Mouse (Mus musculus) MEL (cell line): ENCODE data around the gene Stum. TPM values are rescaled to one million over a fixed set of nuclear protein-coding genes. Genes with fewer than 3 reads are reported as not detected.
"Not testable (repeated sequence)": the region's sequence is repeated elsewhere in the genome, so short reads cannot be mapped to it uniquely, and the experiment has no call there.

Source experiments
- DNase-seq: peaks from one replicate; pipeline ENCODE4 v3.0.0; 2011; ENCODE audit warnings: low read depth, low spot score
- H3K27ac ChIP-seq: 2 replicates; pipeline ENCODE4 v1.5.1; 2012; ENCODE audit warnings: low read depth, mild to moderate bottlenecking, control low read depth, low read length, moderate library complexity; ENCODE audit not compliant: control insufficient read depth
- H3K27me3 ChIP-seq, 2 experiments: fragments of 150-350 bp in 1 of 2; sonication (generic) in 1 of 2; 2 replicates each; pipeline ENCODE4 v1.6.1; 2012; ENCODE audit warnings: low read length in 2 of 2, mild to moderate bottlenecking in 2 of 2, improper control_type of control experiment in 1 of 2, moderate library complexity in 1 of 2; ENCODE audit not compliant: insufficient read depth in 2 of 2, control insufficient read depth in 1 of 2
- H3K36me3 ChIP-seq, 2 experiments: 2 replicates each; pipeline ENCODE4 v1.6.1; 2012 to 2014; ENCODE audit warnings: low read length in 2 of 2, improper control_type of control experiment in 1 of 2, inconsistent platforms in 1 of 2, mild to moderate bottlenecking in 1 of 2; ENCODE audit not compliant: insufficient read depth in 2 of 2, control insufficient read depth in 1 of 2
- H3K4me1 ChIP-seq, 2 experiments: fragments of 150-350 bp in 1 of 2; sonication (generic) in 1 of 2; 2 replicates each; pipeline ENCODE4 v1.6.1; 2012; ENCODE audit warnings: low read length in 2 of 2, improper control_type of control experiment in 1 of 2, mild to moderate bottlenecking in 1 of 2; ENCODE audit not compliant: insufficient read depth in 2 of 2, control insufficient read depth in 1 of 2
- H3K4me3 ChIP-seq, 2 experiments: fragments of 150-350 bp in 1 of 2; sonication (generic) in 1 of 2; 2 replicates each; pipeline ENCODE4 v1.5.1; 2012; ENCODE audit warnings: low read depth in 2 of 2, low read length in 2 of 2, mild to moderate bottlenecking in 2 of 2, moderate library complexity in 2 of 2, control low read depth in 1 of 2, improper control_type of control experiment in 1 of 2; ENCODE audit not compliant: control insufficient read depth in 1 of 2, insufficient read depth in 1 of 2
- H3K79me2 ChIP-seq: 2 replicates; pipeline ENCODE4 v1.6.1; 2012; ENCODE audit warnings: mild to moderate bottlenecking, low read length, moderate library complexity; ENCODE audit not compliant: control insufficient read depth, poor library complexity, insufficient read depth
- H3K9ac ChIP-seq: 2 replicates; pipeline ENCODE4 v1.6.1; 2012; ENCODE audit warnings: low read depth, mild to moderate bottlenecking, control low read depth, low read length, moderate library complexity; ENCODE audit not compliant: control insufficient read depth, poor library complexity, severe bottlenecking
- H3K9me3 ChIP-seq: fragments of 150-350 bp; sonication (generic); replicated peaks from 2 replicates; pipeline ENCODE4 v1.6.1; 2012; ENCODE audit warnings: mild to moderate bottlenecking, low read length, improper control_type of control experiment, moderate library complexity; ENCODE audit not compliant: insufficient read depth
- CHD2 ChIP-seq: IDR thresholded peaks from 2 replicates; pipeline ENCODE4 v1.6.1; 2011; ENCODE audit warnings: low read length, improper control_type of control experiment
- E2F4 ChIP-seq: IDR thresholded peaks from 2 replicates; pipeline ENCODE4 v1.6.1; 2011; ENCODE audit warnings: low read depth, low read length, improper control_type of control experiment, borderline replicate concordance
- KAT2A ChIP-seq: conservative IDR thresholded peaks from 2 replicates; pipeline ENCODE4 v1.6.1; 2012; ENCODE audit warnings: low read depth, low read length, improper control_type of control experiment, inconsistent platforms
- MAFK ChIP-seq: IDR thresholded peaks from 2 replicates; pipeline ENCODE4 v1.6.1; 2011; ENCODE audit warnings: low read depth, mild to moderate bottlenecking, low read length, improper control_type of control experiment, borderline replicate concordance
- MAX ChIP-seq: IDR thresholded peaks from 2 replicates; pipeline ENCODE4 v1.6.1; 2011; ENCODE audit warnings: low read length, improper control_type of control experiment
- MAZ ChIP-seq: IDR thresholded peaks from 2 replicates; pipeline ENCODE4 v1.6.1; 2012; ENCODE audit warnings: low read depth, mild to moderate bottlenecking, inconsistent platforms, low read length, improper control_type of control experiment
- MXI1 ChIP-seq: IDR thresholded peaks from 2 replicates; pipeline ENCODE4 v1.6.1; 2011; ENCODE audit warnings: mild to moderate bottlenecking, low read depth, low read length, improper control_type of control experiment
- MYB ChIP-seq: IDR thresholded peaks from 2 replicates; pipeline ENCODE4 v1.6.1; 2011; ENCODE audit warnings: mild to moderate bottlenecking, low read depth, low read length, improper control_type of control experiment
- MYC ChIP-seq: IDR thresholded peaks from 2 replicates; pipeline ENCODE4 v1.6.1; 2011; ENCODE audit warnings: low read depth, mild to moderate bottlenecking, low read length, improper control_type of control experiment, moderate library complexity
- NELFE ChIP-seq: IDR thresholded peaks from 2 replicates; pipeline ENCODE4 v1.6.1; 2011; ENCODE audit warnings: low read depth, low read length, improper control_type of control experiment
- NRF1 ChIP-seq: IDR thresholded peaks from 2 replicates; pipeline ENCODE4 v1.6.1; 2014; ENCODE audit warnings: low read depth, mild to moderate bottlenecking, inconsistent platforms, low read length, improper control_type of control experiment, moderate library complexity; ENCODE audit not compliant: poor library complexity, insufficient read depth, severe bottlenecking
- POLR2A ChIP-seq, 2 experiments: IDR thresholded peaks; 2 replicates each; pipeline ENCODE4 v1.6.1; 2011 to 2012; ENCODE audit warnings: low read length in 2 of 2, mild to moderate bottlenecking in 2 of 2, control low read depth in 1 of 2, improper control_type of control experiment in 1 of 2, low read depth in 1 of 2, moderate library complexity in 1 of 2; ENCODE audit not compliant: control insufficient read depth in 1 of 2, insufficient read depth in 1 of 2, poor library complexity in 1 of 2
- SMC3 ChIP-seq: IDR thresholded peaks from 2 replicates; pipeline ENCODE4 v1.6.1; 2011; ENCODE audit warnings: low read depth, low read length, improper control_type of control experiment
- TAL1 ChIP-seq: IDR thresholded peaks from 2 replicates; pipeline ENCODE4 v1.6.1; 2012; ENCODE audit warnings: mild to moderate bottlenecking, inconsistent platforms, low read length, moderate library complexity, mixed read lengths
- TCF12 ChIP-seq: IDR thresholded peaks from 2 replicates; pipeline ENCODE4 v1.6.1; 2014; ENCODE audit warnings: low read depth, mild to moderate bottlenecking, inconsistent platforms, low read length, improper control_type of control experiment, moderate library complexity
- UBTF ChIP-seq: IDR thresholded peaks from 2 replicates; pipeline ENCODE4 v1.6.1; 2012; ENCODE audit warnings: low read depth, mild to moderate bottlenecking, inconsistent platforms, low read length, improper control_type of control experiment, moderate library complexity, borderline replicate concordance; ENCODE audit not compliant: insufficient read depth
- USF1 ChIP-seq: IDR thresholded peaks from 2 replicates; pipeline ENCODE4 v1.6.1; 2014; ENCODE audit warnings: low read depth, mild to moderate bottlenecking, inconsistent platforms, low read length, improper control_type of control experiment, moderate library complexity
- USF2 ChIP-seq, 2 experiments: IDR thresholded peaks; 2 replicates each; pipeline ENCODE4 v1.6.1; 2011 to 2012; ENCODE audit warnings: improper control_type of control experiment in 2 of 2, low read length in 2 of 2, borderline replicate concordance in 1 of 2, inconsistent platforms in 1 of 2, low read depth in 1 of 2, mild to moderate bottlenecking in 1 of 2; ENCODE audit not compliant: insufficient read depth in 1 of 2
- ZKSCAN1 ChIP-seq: IDR thresholded peaks from 2 replicates; pipeline ENCODE4 v1.6.1; 2012; ENCODE audit warnings: low read depth, mild to moderate bottlenecking, inconsistent platforms, low read length, improper control_type of control experiment, moderate library complexity
- ZNF384 ChIP-seq: IDR thresholded peaks from 2 replicates; pipeline ENCODE4 v1.6.1; 2012; ENCODE audit warnings: low read depth, mild to moderate bottlenecking, inconsistent platforms, low read length, improper control_type of control experiment
- polyA plus RNA-seq, 2 experiments: library from polyadenylated mRNA; stranded (reverse) in 1 of 2; unstranded in 1 of 2; fragments of >175 nt in 1 of 2; fragments of >200 nt in 1 of 2; gene quantifications; 2 replicates each; pipeline versions ENCODE4 v1.2.1 to v1.2.4; 2012; ENCODE audit warnings: low replicate concordance in 2 of 2, low read depth in 1 of 2; ENCODE audit not compliant: insufficient read length in 2 of 2, insufficient read depth in 1 of 2, missing spikeins in 1 of 2
- total RNA-seq: library from RNA; depleted of rRNA; stranded (reverse); fragments of 300-350 nt; gene quantifications from 2 replicates; pipeline ENCODE4 v1.2.3, GENCODE M21; 2012

Gene Stum
- total and polyA plus RNA-seq, 3 experiments, result not detected

DNA sequence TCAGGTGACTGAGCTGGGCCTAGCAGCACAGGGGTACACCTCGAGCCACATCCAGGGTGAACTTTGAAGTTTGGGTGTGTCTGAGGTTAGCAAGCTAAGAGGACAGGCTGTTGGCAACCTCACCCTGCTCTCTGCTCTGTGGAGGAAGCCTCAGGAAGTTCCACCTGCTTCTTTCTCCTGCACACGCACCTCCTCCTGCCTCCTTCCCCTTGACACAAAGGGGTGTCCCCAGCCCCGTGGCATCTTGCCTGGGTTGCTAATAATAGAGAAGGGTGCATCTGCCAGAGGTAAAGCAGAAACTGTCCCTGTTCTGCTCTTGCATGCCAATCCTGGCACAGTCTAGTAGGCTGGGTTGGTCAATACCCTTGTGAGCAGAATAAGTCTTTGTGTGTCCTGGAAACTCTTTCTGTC lies 93.0 kb downstream of the Stum start:
- TF ChIP-seq USF2 (IDR thresholded peaks at IDR 0.05; ENCODE audit: borderline replicate concordance in 1 of 2, insufficient read depth in 1 of 2, low read depth in 1 of 2, low read length in 2 of 2) (no peak), CHD2 (no peak), NRF1 (no peak), ZNF384 (no peak), ZKSCAN1 (no peak), MYC (no peak)
- Histone ChIP-seq H3K27ac (no peak overlapping the region), H3K9ac (no peak overlapping the region), H3K9me3 (no peaks in the 10 kb centered on the region), H3K27me3 (no peaks in the 10 kb centered on the region), H3K4me3 (no peak overlapping the region), H3K4me1 (peaks cover 0 to 43% of the 10 kb centered on the region in 2 experiments), H3K79me2 (no peaks in the 10 kb centered on the region; the same call in 1 of the 2 replicates), H3K36me3 (peaks cover 0 to 33% of the 10 kb centered on the region in 2 experiments; a peak in 2 of 4 replicates)
- no peak for DNase-seq

DNA sequence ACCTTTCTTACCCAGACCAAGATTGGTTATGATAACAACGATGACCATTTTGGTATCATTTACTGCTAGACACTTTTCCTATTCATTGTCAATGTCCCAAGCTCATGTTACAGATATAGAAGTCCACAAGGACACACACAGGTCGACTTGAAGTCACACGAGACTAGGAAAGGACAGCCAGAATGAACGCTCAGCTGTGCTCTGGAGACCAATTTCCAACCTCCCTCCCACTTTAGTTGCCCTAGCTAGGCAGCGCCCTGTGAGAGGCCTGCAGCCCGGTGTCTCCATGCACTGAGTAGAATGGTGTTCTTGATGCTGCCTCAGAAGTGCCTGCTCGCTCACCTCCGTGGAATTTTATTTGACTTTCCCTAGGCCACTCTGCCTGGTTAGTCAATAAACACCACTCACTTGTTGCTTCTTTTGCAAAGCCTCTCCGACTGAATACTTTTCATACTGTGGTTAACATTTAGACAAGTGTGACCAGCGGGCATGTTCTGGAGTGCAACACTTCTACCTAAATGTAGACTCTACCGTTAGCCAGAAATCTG lies 94.0 kb downstream of the Stum start:
- DNase-seq, H3K27ac ChIP-seq: not testable (repeated sequence)

DNA sequence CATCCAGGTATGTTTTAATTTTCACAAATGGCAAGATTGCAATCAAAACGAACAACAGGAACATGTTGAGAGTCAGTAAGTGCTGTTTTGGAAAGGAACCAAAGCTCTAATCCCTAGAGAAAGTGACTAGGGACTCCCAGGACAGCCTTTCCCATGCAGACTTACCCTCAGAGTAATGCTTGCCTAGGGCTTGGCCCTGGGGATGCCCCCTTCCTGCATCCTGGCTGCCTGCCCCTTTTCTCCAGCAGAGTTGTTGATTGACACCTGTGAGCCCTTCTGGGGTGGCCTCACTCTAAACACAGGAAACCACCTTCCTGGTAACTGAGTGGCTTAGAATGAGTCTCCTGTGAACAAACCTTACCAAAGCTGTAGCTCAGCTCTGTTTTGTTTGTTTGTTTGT lies 94.8 kb downstream of the Stum start:
- H3K9me3 ChIP-seq, result no peaks in the 10 kb centered on the region
- DNase-seq, result no peak
- no peak for TF ChIP-seq NRF1
- no peak for TF ChIP-seq USF1
- no peak for TF ChIP-seq TAL1
- no peak for TF ChIP-seq MAZ
- no peak for TF ChIP-seq TCF12
- no peak for TF ChIP-seq POLR2A (IDR thresholded peaks at IDR 0.05; ENCODE audit: control insufficient read depth in 1 of 2, insufficient read depth in 1 of 2, low read depth in 1 of 2, low read length in 2 of 2, poor library complexity in 1 of 2)
- TF ChIP-seq MAX, result no peak
- no peak for TF ChIP-seq NELFE
- TF ChIP-seq KAT2A, result no peak
- TF ChIP-seq ZNF384, result no peak
- no peak for TF ChIP-seq MXI1
- TF ChIP-seq MYB, result no peak
- TF ChIP-seq MAFK, result no peak
- no peak for TF ChIP-seq E2F4
- TF ChIP-seq SMC3, result no peak
- no peak for TF ChIP-seq UBTF
- no peaks in the 10 kb centered on the region; the same call in 1 of the 2 replicates for H3K79me2 ChIP-seq
- peaks cover 0 to 31% of the 10 kb centered on the region in 2 experiments; a peak in 2 of 4 replicates for H3K36me3 ChIP-seq
- peak overlapping the region; percentile 49 for H3K27ac ChIP-seq
- H3K4me3 ChIP-seq, result no peak overlapping the region
- H3K27me3 ChIP-seq, result no peaks in the 10 kb centered on the region
- H3K4me1 ChIP-seq, result peaks cover 0 to 42% of the 10 kb centered on the region in 2 experiments
- H3K9ac ChIP-seq, result no peak overlapping the region

More for the DNA sequence above, 94.0 kb downstream of the Stum start:
- H3K27me3 ChIP-seq, H3K79me2 ChIP-seq, H3K4me3 ChIP-seq, H3K9ac ChIP-seq, H3K9me3 ChIP-seq: not testable (repeated sequence)
- H3K4me1 ChIP-seq, result peaks cover 0 to 43% of the 10 kb centered on the region in 2 experiments
- H3K36me3 ChIP-seq, result peaks cover 0 to 33% of the 10 kb centered on the region in 2 experiments; a peak in 2 of 4 replicates
